Mouse (Mus musculus) Muller cell, postnatal 12 days (primary cell): ENCODE data around the gene Tbca.

Experiments
- DNase-seq: peaks from one replicate; pipeline ENCODE4 v3.0.0-alpha.2; 2015; ENCODE audit errors: inconsistent ontology term

Gene Tbca

GRCm38 (mm10) chr13:94788771-94789649 lies at the start of gene Tbca:
Gene Tbca, plus strand, starts transcription at chr13:94788910.
- peak; percentile 91 for DNase-seq

GRCm38 (mm10) chr13:94745176-94745575 lies 43.5 kb upstream of the Tbca start:
- DNase-seq = no peak

GRCm38 (mm10) chr13:94765852-94766251 lies 22.9 kb upstream of the Tbca start:
- no peak for DNase-seq

- DNase-seq = no peak
Measured at GRCm38 (mm10) chr13:94768460-94769154, 20.1 kb upstream of the Tbca start.

GRCm38 (mm10) chr13:94769155-94769470 lies 19.6 kb upstream of the Tbca start:
- no peak for DNase-seq

- DNase-seq = no peak
Measured at GRCm38 (mm10) chr13:94786866-94787265, 1.8 kb upstream of the Tbca start.

- DNase-seq = no peak
Measured at GRCm38 (mm10) chr13:94794689-94795088, 6.0 kb downstream of the Tbca start.

GRCm38 (mm10) chr13:94803480-94804057 lies 14.9 kb downstream of the Tbca start:
- peak; percentile 31 for DNase-seq

GRCm38 (mm10) chr13:94806315-94807179 lies 17.8 kb downstream of the Tbca start:
- DNase-seq = no peak

GRCm38 (mm10) chr13:94808596-94808995 lies 19.9 kb downstream of the Tbca start:
- peak; percentile 29 for DNase-seq

- DNase-seq = no peak
Measured at GRCm38 (mm10) chr13:94809724-94810123, 21.0 kb downstream of the Tbca start.

GRCm38 (mm10) chr13:94811451-94811850 lies 22.7 kb downstream of the Tbca start:
- no peak for DNase-seq

GRCm38 (mm10) chr13:94813770-94814169 lies 25.1 kb downstream of the Tbca start:
- DNase-seq = no peak

GRCm38 (mm10) chr13:94820516-94820915 lies 31.8 kb downstream of the Tbca start:
- DNase-seq = no peak

- DNase-seq = no peak
Measured at GRCm38 (mm10) chr13:94820956-94821355, 32.2 kb downstream of the Tbca start.

- DNase-seq = no peak
Measured at GRCm38 (mm10) chr13:94826389-94826788, 37.7 kb downstream of the Tbca start.

GRCm38 (mm10) chr13:94826986-94827385 lies 38.3 kb downstream of the Tbca start:
- no peak for DNase-seq

- no peak for DNase-seq
Measured at GRCm38 (mm10) chr13:94827847-94828246, 39.1 kb downstream of the Tbca start.

- no peak for DNase-seq
Measured at GRCm38 (mm10) chr13:94838047-94838720, 49.5 kb downstream of the Tbca start.

GRCm38 (mm10) chr13:94838756-94839337 lies 50.1 kb downstream of the Tbca start:
- no peak for DNase-seq

GRCm38 (mm10) chr13:94843236-94843635 lies 54.5 kb downstream of the Tbca start:
- no peak for DNase-seq
